Mouse (Mus musculus) heart, postnatal 10 days (tissue): ENCODE measurements around the gene Syngr1. TPM values are rescaled to one million over a fixed set of nuclear protein-coding genes. Genes with fewer than 3 reads are reported as not detected.
"Not testable (repeated sequence)": the region's sequence is repeated elsewhere in the genome, so short reads cannot be mapped to it uniquely, and the experiment has no call there.

Source experiments
- DNase-seq, 2 experiments: peaks; one replicate each; pipeline ENCODE4 v3.0.0; 2021
- intact Hi-C: fragments of 180-260 bp; cut with DNase I; formaldehyde crosslinking; loops from one replicate; pipeline ENCODE4 v1.15.1; 2025
- total RNA-seq, 2 experiments: library from RNA; stranded (reverse); gene quantifications; 2 replicates each; pipeline ENCODE4 v1.2.3; 2021

Gene Syngr1
- total RNA-seq, 2 experiments from 2014 or later = 84.9 to 86.7 TPM

DNA sequence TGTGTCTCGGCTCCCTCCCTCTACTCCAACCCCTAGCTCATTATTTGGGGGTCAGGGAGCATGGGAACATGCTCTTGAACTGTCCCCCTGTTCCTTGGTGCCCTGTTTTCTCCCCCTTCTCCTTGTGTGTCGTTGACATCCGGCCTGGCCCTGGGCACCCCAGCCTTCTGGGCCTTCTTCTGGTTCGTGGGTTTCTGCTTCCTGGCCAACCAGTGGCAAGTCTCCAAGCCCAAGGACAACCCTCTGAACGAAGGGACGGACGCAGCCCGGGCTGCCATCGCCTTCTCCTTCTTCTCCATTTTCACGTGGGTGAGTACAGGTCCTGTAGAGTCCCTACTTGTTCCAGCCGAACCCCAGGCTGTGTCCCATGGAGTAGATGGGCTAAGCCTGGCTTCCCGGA is 20.3 kb downstream of the Syngr1 start:
- DNase-seq = no peak
- intact Hi-C loops = loop anchor here (5.0 kb wide), 1 partner anchor 116 kb away; no protein-coding TSS in a partner anchor

DNA sequence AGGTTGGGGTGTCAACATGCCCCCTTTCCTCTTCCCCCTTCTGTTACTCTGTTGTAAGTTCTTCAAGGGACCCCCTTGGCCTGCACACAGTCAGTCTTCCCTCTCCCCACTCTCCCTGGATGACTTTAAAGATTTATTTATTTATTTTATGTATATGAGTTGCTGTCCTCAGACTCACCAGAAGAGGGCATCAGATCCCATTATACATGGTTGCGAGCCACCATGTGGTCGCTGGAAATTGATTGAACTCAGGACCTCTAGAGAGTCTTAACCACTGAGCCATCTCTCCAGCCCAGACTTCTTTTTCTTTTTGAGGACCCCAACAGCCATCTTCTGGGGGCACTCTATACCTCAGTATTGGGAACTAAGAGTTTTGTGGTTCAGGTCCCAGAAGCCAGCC is 21.4 kb downstream of the Syngr1 start:
- intact Hi-C loops = loop anchor here (5.0 kb wide), 1 partner anchor 115 kb away; no protein-coding TSS in a partner anchor
- DNase-seq = no peak

DNA sequence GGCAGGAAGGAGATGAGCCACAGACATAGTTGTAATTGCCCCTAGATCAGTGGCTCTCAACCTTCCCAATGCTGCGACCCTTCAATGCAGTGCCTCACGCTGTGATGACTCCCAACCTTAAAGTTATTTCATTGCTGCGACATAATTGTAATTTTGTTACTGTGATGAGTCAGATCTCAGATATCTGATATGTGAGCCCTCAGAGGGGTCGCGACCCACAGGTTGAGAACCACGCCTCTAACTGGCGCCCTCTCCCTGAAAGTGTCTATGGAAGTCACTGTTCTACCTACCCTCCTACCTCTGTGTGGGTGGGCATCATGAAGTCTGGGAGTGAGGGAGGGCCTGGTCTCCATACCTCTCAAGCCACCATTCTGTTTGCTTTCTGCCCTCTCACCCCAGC is 23.3 kb downstream of the Syngr1 start:
- no peak for DNase-seq
- intact Hi-C loops = loop anchor here (5.0 kb wide), 1 partner anchor 113 kb away; no protein-coding TSS in a partner anchor

DNA sequence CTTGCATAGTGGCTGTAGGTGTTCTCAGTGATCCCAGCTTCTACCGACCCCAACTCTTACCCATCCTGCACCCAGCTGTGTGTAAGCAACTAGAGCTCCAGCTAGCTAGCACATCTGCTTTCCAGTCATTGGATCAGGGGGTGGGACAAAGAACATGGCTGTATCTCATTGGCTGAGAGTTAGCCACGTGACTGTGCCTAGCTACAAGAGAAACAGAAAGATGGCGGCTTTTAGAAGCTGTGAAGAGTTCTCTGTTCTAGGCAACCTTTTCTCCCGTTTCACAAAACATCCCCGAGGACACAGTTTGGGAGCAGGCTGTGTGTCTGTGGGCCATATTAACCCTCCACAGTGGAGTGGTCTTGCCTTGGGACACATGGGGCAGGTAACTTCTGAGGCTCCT is 24.1 kb downstream of the Syngr1 start:
- DNase-seq = no peak
- intact Hi-C loops = no loop called here

DNA sequence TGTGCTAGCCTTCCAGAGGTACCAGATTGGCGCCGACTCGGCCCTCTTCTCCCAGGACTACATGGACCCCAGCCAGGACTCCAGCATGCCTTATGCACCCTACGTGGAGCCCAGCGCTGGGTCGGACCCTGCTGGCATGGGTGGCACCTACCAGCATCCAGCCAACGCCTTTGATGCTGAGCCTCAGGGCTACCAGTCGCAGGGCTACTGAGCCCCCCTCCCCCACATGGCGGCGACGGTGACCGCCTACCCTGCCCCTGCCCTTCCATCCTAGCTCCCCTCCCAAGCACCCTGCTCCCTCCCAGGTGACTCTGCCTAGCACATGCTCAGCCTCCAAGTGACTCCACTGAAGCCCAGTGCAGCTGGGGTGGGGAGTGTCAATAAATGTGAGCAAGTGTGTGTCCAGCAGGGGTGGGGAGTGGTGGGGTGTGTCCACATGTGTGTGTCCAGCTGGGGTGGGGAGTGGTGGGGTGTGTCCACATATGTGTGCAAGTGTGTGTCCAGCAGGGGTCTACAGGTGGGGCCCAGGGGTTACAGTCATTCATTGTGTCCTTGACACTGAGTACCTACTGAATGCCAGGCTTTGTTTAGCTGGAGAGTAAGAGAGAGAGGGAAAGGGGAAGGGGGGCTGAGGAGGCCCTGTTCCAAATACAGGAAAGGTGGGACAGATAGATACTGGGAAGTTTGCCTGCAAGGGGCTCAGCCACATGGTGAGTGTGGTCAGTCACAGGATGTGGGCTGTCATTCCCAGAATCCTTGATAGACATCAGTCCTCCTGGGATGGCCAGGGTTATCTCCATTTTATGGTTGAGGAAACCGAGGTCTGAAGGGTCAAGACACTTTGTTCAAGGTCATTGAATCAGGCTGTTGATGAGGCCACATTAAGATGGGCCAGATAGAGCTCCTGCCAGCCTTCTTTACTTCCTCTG is 25.0 kb downstream of the Syngr1 start:
- intact Hi-C loops = no loop called here
- DNase-seq = no peak

DNA sequence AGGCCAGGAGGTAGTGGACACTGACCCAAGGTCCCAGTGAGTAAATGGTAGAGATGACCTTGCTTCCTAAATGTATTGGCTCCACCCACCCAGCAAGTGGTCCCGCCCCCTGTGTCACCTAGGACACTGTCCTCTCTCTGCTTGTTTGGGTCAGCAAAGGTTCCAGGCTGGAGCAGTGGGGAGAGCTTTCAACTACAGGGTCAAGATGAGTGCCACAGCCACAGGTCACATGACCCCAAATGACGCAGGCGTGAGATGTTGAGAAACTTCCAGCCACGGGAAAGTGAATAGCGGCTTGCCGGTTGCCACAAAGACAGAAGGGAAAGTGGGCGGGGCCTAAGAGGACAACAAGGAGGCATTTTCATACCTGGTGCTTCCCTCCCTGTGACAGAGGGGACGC is 26.0 kb downstream of the Syngr1 start:
- intact Hi-C loops = no loop called here
- DNase-seq = no peak

DNA sequence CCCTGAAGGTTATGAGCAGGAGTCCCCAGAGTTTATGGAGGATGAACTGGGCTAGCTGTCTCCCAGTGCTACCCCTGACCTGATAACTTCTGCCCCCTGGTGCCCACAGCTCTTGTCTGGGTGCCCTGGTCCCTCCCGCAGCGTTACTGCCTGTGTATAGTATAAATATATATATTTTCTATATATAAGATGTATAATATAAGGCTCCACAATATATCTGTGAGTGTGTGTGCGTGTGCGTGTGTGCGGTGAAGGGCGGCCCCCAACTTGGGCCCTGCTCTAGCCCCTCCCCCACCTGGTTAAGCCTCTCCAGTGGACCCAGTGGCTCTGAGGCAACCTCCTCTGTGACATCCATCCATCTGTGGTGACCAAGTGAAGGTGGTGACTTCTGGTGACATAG is 27.9 kb downstream of the Syngr1 start:
- intact Hi-C loops = no loop called here
- no peak for DNase-seq

DNA sequence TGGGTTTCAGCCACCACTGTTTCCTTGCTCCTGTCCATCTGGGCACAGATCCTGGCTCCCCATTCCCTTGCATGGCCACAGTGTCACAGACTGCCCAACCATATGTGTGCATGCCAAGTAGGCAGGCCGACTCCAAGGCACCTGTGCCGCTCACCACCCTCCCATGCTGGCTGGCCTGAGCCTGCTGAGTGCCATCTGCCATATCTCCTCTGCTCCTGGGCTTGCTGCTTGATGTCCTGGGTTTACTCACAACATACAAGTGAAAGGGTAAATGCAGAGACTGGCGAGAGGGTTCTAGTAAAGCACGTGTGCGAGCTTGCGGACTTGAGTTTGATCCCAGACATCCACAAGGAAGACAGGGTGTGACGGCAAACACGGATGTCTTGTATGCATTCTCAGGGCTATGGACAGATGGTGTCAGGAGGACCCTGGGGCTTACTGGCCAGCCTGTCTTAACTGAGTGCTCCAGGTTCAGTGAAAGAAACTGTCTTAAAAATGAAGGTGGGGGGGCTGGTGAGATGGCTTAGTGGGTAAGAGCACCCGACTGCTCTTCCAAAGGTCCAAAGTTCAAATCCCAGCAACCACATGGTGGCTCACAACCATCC is 30.7 kb downstream of the Syngr1 start:
- intact Hi-C loops = no loop called here
- DNase-seq = peak in 1 of 2 experiments; percentile 29

DNA sequence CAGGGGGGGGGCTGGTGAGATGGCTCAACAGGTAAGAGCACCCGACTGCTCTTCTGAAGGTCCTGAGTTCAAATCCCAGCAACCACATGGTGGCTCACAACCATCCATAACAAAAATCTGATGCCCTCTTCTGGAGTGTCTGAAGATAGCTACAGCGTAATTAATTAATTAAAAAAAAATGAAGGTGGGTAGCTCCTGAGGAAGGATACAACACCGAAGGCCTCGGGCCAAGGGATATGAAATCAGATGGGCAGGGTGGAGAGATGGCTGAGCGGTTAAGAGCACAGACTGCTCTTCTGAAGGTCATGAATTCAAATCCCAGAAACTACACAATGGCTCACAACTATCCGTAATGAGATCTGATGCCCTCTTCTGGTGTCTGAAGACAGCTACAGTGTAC is 31.3 kb downstream of the Syngr1 start:
- intact Hi-C loops, DNase-seq: not testable (repeated sequence)

DNA sequence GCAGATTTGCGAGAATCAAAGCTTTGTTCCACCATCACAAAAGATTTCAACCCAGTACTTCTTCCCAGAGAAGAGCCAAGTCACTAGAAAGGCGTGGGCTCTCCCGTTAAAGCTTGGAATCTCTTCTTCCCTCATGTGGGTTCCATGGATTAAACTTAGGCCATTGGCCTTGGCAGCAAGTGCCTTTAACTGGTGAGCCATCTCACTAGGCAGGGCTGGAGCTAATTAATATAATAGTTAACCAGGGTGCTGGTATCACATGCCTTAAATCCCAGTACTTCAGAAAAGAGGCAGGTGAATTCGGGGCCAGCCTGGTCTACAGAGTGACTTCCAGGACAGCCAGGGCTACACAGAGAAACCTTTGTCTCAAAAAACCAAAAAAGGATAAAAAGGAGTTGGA is 33.5 kb downstream of the Syngr1 start:
- no peak for DNase-seq
- intact Hi-C loops = no loop called here

DNA sequence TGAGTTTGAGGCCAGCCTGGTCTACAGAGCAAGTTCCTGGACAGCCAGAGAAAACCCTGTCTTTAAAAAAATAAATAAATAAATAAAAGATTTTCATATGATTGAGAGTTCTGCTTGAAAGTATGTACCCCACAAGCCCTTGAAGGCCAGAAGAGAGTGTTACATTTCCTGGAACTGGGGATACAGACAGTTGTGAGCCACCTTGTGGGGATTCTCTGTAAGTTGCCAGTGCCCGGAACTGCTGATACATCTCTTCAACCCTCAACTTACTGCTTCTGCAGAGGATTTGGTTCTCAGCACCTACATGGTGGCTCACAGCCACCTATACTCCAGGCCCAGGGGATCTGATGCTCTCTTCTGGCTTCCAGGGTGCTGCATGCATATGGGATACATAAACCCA is 36.1 kb downstream of the Syngr1 start:
- intact Hi-C loops = no loop called here
- no peak for DNase-seq

DNA sequence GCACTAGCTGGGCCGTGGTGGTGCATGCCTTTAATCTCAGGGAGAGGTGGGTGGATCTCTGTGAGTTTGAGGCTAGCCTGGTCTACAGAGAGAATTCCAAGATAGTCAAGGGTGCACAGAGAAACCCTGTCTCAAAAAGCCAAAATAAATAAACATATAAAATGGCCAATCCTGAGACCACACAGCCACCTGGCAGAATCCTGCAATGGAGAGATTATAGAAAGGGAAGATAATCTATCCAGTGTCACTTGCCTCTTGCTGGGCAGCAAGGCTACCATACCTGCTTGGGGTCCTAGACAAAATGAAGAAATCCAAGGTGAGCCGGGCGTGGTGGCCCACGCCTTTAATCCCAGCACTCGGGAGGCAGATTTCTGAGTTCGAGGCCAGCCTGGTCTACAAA is 38.8 kb downstream of the Syngr1 start:
- DNase-seq = no peak
- intact Hi-C loops = no loop called here

DNA sequence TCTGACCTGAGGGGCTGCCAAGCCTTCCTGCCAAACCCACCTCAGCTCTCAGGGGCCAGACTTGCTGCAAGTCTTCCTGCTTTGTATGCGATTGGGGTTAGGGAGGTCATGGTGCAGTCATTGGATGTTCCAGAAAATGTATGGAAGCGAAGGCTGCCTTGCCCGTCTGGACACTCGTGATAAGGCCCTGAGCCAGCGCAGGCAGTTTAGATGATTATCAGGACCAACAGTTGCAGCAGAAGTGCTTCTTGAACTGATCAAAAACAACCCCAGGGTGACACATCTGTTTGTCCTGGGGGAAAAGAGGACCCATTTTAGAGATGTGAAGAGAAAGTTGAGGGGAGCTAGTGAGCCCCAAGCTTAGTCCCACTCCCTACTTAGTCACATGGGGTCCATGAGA is 39.6 kb downstream of the Syngr1 start:
- intact Hi-C loops = no loop called here
- DNase-seq = no peak

DNA sequence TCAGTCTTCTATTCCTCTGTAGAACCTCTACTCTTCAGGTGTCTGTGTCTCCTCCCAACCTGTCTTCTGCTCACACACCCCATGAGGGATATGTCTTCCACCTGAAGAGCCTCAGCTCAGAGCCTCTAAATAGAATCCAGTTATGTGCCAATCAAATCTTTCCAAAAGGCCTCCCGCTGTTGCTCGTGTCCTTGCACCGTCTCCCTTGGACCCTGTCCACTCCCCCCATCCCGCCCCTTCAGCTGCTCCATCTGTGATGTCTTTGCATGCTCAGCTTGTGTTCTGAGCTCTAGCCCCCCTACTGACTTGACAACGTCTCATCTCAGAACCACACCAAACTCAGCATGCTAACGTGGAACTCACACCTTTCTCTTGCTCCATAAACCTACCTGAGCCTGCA is 40.3 kb downstream of the Syngr1 start:
- intact Hi-C loops = no loop called here
- DNase-seq = no peak

DNA sequence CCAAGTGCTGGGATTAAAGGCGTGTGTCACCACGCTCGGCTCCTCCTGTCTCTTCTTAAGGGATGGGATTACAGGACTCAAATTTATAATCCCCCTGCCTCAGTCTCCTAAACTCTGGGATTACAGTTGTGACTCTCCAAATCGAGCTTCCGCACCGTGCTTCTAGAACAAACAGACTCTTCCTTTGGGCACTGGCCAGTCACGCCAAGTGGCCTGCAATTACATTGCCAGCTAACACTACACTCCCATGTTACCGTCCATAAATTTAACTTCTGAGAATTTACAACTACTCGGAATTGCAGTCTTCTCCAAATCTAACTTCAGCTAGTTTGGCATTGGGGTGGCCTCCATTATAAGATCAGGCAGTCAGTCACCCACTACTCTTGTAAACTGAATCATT is 41.3 kb downstream of the Syngr1 start:
- intact Hi-C loops = no loop called here
- DNase-seq = no peak

DNA sequence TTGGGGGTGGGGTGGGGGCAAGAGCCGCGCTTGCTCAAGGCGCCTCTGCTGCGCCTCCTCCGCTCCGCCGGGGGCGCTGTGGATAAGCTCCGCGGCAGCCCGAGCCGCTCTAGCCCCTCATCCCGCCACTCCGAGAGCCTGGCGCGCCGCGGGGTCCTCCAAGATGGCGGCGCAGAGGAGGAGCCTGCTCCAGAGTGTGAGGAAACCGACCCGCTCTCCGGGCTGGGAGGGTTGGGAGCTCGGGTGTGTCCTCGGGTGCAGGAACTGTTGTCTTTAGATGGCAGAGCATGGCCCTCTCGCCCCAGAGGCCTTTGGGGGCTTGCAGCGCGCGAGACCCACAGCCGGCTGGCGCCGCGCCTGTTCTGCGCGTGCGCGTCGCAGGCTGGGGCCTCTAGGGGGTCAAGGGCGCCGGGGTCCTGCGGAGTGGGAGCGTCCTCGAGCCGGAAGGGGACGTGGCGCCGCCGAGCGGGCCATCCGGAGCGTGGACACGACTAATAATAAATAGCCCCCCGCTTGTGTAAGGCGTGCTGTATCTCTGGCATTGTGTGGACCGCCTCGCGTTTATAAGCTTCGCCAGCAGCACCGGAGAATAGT is 42.0 kb downstream of the Syngr1 start, which contains the start of gene Tab1:
Gene Tab1 (plus strand): TSS at position 135 of the 594 bp plus-strand sequence.
- DNase-seq = peak; percentile 95
- intact Hi-C loops = no loop called here

DNA sequence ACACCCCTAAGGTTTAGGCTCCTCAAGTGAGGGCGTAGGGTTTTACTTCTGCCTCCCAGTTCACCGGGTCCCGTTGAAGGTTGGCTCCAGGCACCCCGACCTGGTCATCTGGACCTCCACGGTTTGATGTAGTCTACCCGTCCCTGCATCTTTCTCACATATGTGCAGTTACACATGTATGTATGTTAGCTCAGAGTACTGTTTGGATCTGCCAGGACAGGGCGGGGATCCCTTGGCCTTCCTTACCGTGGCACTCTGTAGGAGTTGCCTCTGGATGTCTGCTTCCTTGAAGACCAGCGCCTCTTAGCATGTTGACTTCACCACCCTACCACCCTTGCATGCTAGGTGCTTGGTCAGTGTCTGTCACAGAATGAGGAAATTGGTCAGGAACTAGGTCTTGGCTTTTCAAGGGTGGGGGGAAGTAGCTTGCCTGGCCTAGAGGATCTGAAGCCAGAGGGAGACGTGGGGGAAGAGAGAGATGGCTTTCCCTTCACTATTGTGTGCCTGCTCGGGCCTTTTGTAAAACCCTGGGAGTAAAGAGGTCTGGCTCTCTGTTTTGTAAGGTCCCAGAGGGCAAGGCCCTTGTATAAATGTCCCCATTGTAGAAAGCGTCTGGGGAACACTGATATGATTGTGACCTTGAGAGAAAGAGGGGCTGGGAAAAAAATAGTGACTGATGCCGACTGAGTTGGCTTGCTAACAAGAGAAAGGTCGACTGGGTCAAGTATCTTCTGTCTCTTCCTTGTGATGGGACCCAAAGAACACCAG is 42.7 kb downstream of the Syngr1 start:
- peak in 1 of 2 experiments; percentile 63 for DNase-seq
- intact Hi-C loops = no loop called here

DNA sequence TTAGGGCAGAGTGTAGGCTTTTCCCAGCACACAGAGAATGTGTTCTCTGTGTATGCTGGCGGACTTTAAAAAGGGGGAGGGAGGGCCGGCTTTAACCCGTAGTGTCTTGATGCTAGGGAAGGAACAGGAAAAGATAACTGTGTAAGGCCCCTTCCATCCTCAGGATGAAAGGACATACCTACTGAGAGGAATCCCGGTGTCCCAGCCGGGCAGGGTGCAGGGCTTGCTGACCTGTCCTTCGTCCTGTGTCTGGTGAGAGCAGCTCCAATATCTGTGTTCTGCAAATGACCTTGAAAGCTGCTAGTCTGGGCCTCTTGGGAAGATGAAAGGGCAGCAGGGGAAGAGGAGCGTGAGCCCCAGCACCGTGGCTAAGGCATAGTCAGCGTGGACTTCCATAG is 43.3 kb downstream of the Syngr1 start:
- peak; percentile 58 to 60 for DNase-seq
- intact Hi-C loops = no loop called here

DNA sequence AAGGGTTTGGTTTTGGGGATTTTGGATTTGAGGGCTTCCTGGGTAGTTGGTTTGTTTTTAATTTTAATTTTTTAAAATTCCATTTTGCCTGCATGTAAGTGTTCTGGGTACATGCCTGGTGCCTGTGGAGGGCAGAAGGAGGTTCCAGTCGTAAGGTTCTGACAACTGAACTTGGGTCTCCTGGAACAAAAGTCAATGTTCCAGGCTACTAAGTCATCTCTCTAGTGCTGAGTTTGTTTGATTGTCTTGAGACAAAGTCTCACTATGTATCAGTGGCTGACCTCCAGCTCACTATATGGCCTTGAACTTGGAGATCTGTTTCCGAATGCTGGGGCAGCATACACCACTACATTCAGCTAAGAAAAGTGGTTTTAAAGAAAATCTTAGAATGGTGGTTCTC is 44.4 kb downstream of the Syngr1 start:
- no peak for DNase-seq
- intact Hi-C loops = no loop called here

DNA sequence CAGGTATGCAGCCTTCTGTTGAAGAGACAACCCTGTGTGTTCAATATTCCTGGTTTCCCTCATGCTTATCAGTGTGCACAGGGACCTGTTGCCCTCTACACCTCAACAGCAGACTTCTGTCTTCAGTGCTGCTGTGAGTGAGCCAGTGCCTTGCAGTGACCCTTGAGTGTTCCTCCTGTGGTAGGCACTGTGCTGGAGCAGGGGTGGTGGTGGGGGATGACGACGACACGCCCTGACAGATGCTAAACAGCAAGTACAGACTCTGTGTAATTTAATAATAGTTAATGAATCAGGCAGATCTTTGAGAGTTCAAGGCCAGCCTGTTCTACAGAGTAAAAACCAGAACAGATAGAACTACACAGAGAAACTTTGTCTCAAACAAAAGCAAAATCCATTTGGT is 45.5 kb downstream of the Syngr1 start:
- intact Hi-C loops = no loop called here

More for the DNA sequence above, 45.5 kb downstream of the Syngr1 start:
- no peak for DNase-seq
